Mouse (Mus musculus) C2C12 (cell line): ENCODE measurements around the gene Olfr322. TPM values are rescaled to one million over a fixed set of nuclear protein-coding genes. Genes with fewer than 3 reads are reported as not detected.

Experiments
- H3K27me3 ChIP-seq: one replicate; pipeline ENCODE4 v1.6.1; 2011; ENCODE audit not compliant: control insufficient read depth, insufficient read depth, insufficient read length
- H3K36me3 ChIP-seq: one replicate; pipeline ENCODE4 v1.6.1; 2011; ENCODE audit not compliant: control insufficient read depth, insufficient read depth
- H3K4me3 ChIP-seq: one replicate; pipeline ENCODE4 v1.5.1; 2011; ENCODE audit warnings: mild to moderate bottlenecking, control low read depth; ENCODE audit not compliant: poor library complexity, insufficient read depth, severe bottlenecking
- H3K79me2 ChIP-seq: one replicate; pipeline ENCODE4 v1.6.1; 2011; ENCODE audit not compliant: control insufficient read depth, insufficient read depth
- H3K79me3 ChIP-seq: one replicate; pipeline ENCODE4 v1.6.1; 2011; ENCODE audit warnings: low read depth, control low read depth
- H3ac ChIP-seq: one replicate; pipeline ENCODE3; 2011; ENCODE audit warnings: low read depth; ENCODE audit not compliant: control insufficient read depth, insufficient read length
- CEBPB ChIP-seq: IDR thresholded peaks from one replicate; pipeline ENCODE4 v1.6.1; 2011; ENCODE audit warnings: low read depth, mild to moderate bottlenecking, control low read depth, moderate library complexity
- CTCF ChIP-seq: IDR thresholded peaks from one replicate; pipeline ENCODE4 v1.5.1; 2011; ENCODE audit not compliant: control insufficient read depth, insufficient read depth, insufficient read length
- FOSL1 ChIP-seq: IDR thresholded peaks from one replicate; pipeline ENCODE4 v1.8.0; 2011; ENCODE audit warnings: mild to moderate bottlenecking, low read length; ENCODE audit not compliant: poor library complexity, insufficient read depth, severe bottlenecking
- MAX ChIP-seq: IDR thresholded peaks from one replicate; pipeline ENCODE4 v1.6.1; 2011; ENCODE audit warnings: mild to moderate bottlenecking, control low read depth
- MYOD1 ChIP-seq: IDR thresholded peaks from one replicate; pipeline ENCODE4 v1.6.1; 2011; ENCODE audit warnings: low read depth; ENCODE audit not compliant: control insufficient read depth, insufficient read length
- MYOG ChIP-seq: IDR thresholded peaks from one replicate; pipeline ENCODE4 v1.6.1; 2011; ENCODE audit not compliant: control insufficient read depth, insufficient read length; ENCODE audit errors: extremely low read depth
- USF1 ChIP-seq: IDR thresholded peaks from one replicate; pipeline ENCODE4 v1.6.1; 2011; ENCODE audit warnings: low read depth, mild to moderate bottlenecking, control low read depth, moderate library complexity
- polyA plus RNA-seq: library from polyadenylated mRNA; unstranded; fragments of >200 nt; fragmentation: generic; extraction: Trizol; gene quantifications from one replicate; pipeline ENCODE4 v1.2.1, GENCODE M21; 2012; ENCODE audit warnings: missing spikeins

The Olfr322 gene
- polyA plus RNA-seq, 1 experiment: not detected

- Histone ChIP-seq H3K79me3 (no peaks in the 10 kb centered on the region), H3K4me3 (no peak overlapping the region), H3ac (no peak overlapping the region), H3K79me2 (no peaks in the 10 kb centered on the region), H3K27me3 (peaks cover 20% of the 10 kb centered on the region), H3K36me3 (no peaks in the 10 kb centered on the region)
- no peak for TF ChIP-seq FOSL1
- no peak for TF ChIP-seq CEBPB
- TF ChIP-seq MYOD1: no peak
- TF ChIP-seq CTCF: no peak
- no peak for TF ChIP-seq MYOG
- TF ChIP-seq USF1: no peak
- TF ChIP-seq MAX: no peak
These were observed 17.5 kb upstream of the Olfr322 start for GRCm38 (mm10) chr11:58641057-58641456.

GRCm38 (mm10) chr11:58641638-58642358 is 16.8 kb upstream of the Olfr322 start:
- H3K79me2 ChIP-seq: no peaks in the 10 kb centered on the region
- H3K79me3 ChIP-seq: no peaks in the 10 kb centered on the region
- no peak overlapping the region for H3K4me3 ChIP-seq
- H3K27me3 ChIP-seq: peaks cover 20% of the 10 kb centered on the region
- H3ac ChIP-seq: no peak overlapping the region
- TF ChIP-seq USF1: no peak
- TF ChIP-seq CTCF: no peak
- TF ChIP-seq MYOD1: no peak
- TF ChIP-seq MYOG: no peak
- TF ChIP-seq MAX: no peak
- TF ChIP-seq CEBPB: no peak
- no peak for TF ChIP-seq FOSL1
- H3K36me3 ChIP-seq: no peaks in the 10 kb centered on the region

- Histone ChIP-seq H3K27me3 (peaks cover 20% of the 10 kb centered on the region), H3K4me3 (no peak overlapping the region), H3K36me3 (no peaks in the 10 kb centered on the region), H3ac (no peak overlapping the region), H3K79me3 (no peaks in the 10 kb centered on the region), H3K79me2 (no peaks in the 10 kb centered on the region)
- TF ChIP-seq CTCF: peak; percentile 2
- no peak for TF ChIP-seq MYOG
- no peak for TF ChIP-seq CEBPB
- TF ChIP-seq MAX: no peak
- no peak for TF ChIP-seq FOSL1
- no peak for TF ChIP-seq USF1
These were observed 15.2 kb upstream of the Olfr322 start for GRCm38 (mm10) chr11:58643350-58643749.

- no peak overlapping the region for H3K4me3 ChIP-seq
- H3K79me2 ChIP-seq: no peaks in the 10 kb centered on the region
- no peaks in the 10 kb centered on the region for H3K27me3 ChIP-seq
- no peak overlapping the region for H3ac ChIP-seq
- H3K36me3 ChIP-seq: no peaks in the 10 kb centered on the region
- TF ChIP-seq MAX (no peak), USF1 (no peak), CTCF (no peak), MYOD1 (no peak), FOSL1 (no peak), CEBPB (no peak), MYOG (no peak)
- H3K79me3 ChIP-seq: no peaks in the 10 kb centered on the region
These were observed 3.4 kb upstream of the Olfr322 start for GRCm38 (mm10) chr11:58655151-58655550.

- H3ac ChIP-seq: no peak overlapping the region
- no peak overlapping the region for H3K4me3 ChIP-seq
- TF ChIP-seq MYOD1 (no peak), MYOG (no peak), CEBPB (no peak), FOSL1 (no peak), USF1 (no peak), MAX (no peak), CTCF (no peak)
- H3K79me2 ChIP-seq: no peaks in the 10 kb centered on the region
- H3K79me3 ChIP-seq: no peaks in the 10 kb centered on the region
- H3K36me3 ChIP-seq: no peaks in the 10 kb centered on the region
- no peaks in the 10 kb centered on the region for H3K27me3 ChIP-seq
These were observed 10.7 kb downstream of the Olfr322 start for GRCm38 (mm10) chr11:58669252-58669651.
